Mouse (Mus musculus): ENCODE results near the gene H2-DMb2. TPM values are rescaled to one million over a fixed set of nuclear protein-coding genes. Genes with fewer than 3 reads are reported as not detected.
A peak's percentile ranks its signal among the peaks of the same experiment; 100 is the strongest.
"Not testable (repeated sequence)": the region's sequence is repeated elsewhere in the genome, so short reads cannot be mapped to it uniquely, and the experiment has no call there.

The H2-DMb2 gene
- polyA plus RNA-seq, 1 experiment = not detected

GRCm38 (mm10) chr17:34139416-34139815 lies 3.7 kb upstream of the H2-DMb2 start:
- Histone ChIP-seq H3K27me3 (ENCODE audit: control insufficient read depth, insufficient read depth, insufficient read length) (peaks cover 55% of the 10 kb centered on the region), H3K4me3 (no peak overlapping the region)
- TF ChIP-seq POLR2A (IDR thresholded peaks at IDR 0.05; ENCODE audit: insufficient read length, low read depth) = no peak
- no peak for TF ChIP-seq CEBPB (IDR thresholded peaks at IDR 0.05; ENCODE audit: insufficient read depth, poor library complexity, severe bottlenecking)
- no peak for TF ChIP-seq TCF3 (IDR thresholded peaks at IDR 0.05; ENCODE audit: insufficient read length, low read depth)
- TF ChIP-seq E2F4 (IDR thresholded peaks at IDR 0.05; ENCODE audit: insufficient read depth) = no peak
- no peak for TF ChIP-seq MYOG (IDR thresholded peaks at IDR 0.05; ENCODE audit: control insufficient read depth in 1 of 3, insufficient read depth in 1 of 3, insufficient read length in 2 of 3, low read depth in 2 of 3)
- no peak for TF ChIP-seq POLR2AphosphoS2 (IDR thresholded peaks at IDR 0.05; ENCODE audit: insufficient read length, low read depth)
- no peak for TF ChIP-seq TCF12 (IDR thresholded peaks at IDR 0.05; ENCODE audit: insufficient read depth, poor library complexity, severe bottlenecking)
- no peak for TF ChIP-seq REST (IDR thresholded peaks at IDR 0.05; ENCODE audit: insufficient read depth, insufficient read length)
- TF ChIP-seq SRF (IDR thresholded peaks at IDR 0.05; ENCODE audit: control insufficient read depth, insufficient read length, low read depth) = no peak
- no peak for TF ChIP-seq MAX (IDR thresholded peaks at IDR 0.05; ENCODE audit: low read depth)

GRCm38 (mm10) chr17:34140240-34140639 lies 2.9 kb upstream of the H2-DMb2 start:
- Histone ChIP-seq H3ac (ENCODE audit: control insufficient read depth, insufficient read length) (no peak overlapping the region), H3K36me3 (ENCODE audit: control insufficient read depth, insufficient read depth) (no peaks in the 10 kb centered on the region), H3K27me3 (ENCODE audit: control insufficient read depth, insufficient read depth, insufficient read length) (peaks cover 59% of the 10 kb centered on the region), H3K79me2 (ENCODE audit: control insufficient read depth, insufficient read depth) (no peaks in the 10 kb centered on the region), H3K4me2 (ENCODE audit: low read depth) (no peak overlapping the region), H3K4me3 (no peak overlapping the region)
- TF ChIP-seq USF1 (IDR thresholded peaks at IDR 0.05; ENCODE audit: low read depth) (no peak), TCF12 (IDR thresholded peaks at IDR 0.05; ENCODE audit: insufficient read depth, poor library complexity, severe bottlenecking) (no peak), MYOG (IDR thresholded peaks at IDR 0.05; ENCODE audit: control insufficient read depth in 1 of 3, insufficient read depth in 1 of 3, insufficient read length in 2 of 3, low read depth in 2 of 3) (no peak), TCF3 (IDR thresholded peaks at IDR 0.05; ENCODE audit: insufficient read length, low read depth) (no peak), SRF (IDR thresholded peaks at IDR 0.05; ENCODE audit: control insufficient read depth, insufficient read length, low read depth) (no peak)

More at GRCm38 (mm10) chr17:34139416-34139815, 3.7 kb upstream of the H2-DMb2 start:
- Histone ChIP-seq H3K36me3 (ENCODE audit: control insufficient read depth, insufficient read depth) (no peaks in the 10 kb centered on the region), H3K4me2 (ENCODE audit: low read depth) (peak overlapping the region; percentile 46), H3ac (ENCODE audit: control insufficient read depth, insufficient read length) (no peak overlapping the region), H3K79me2 (ENCODE audit: control insufficient read depth, insufficient read depth) (no peaks in the 10 kb centered on the region)

GRCm38 (mm10) chr17:34141448-34141847 lies 1.7 kb upstream of the H2-DMb2 start:
- Histone ChIP-seq H3K79me2 (ENCODE audit: control insufficient read depth, insufficient read depth) (no peaks in the 10 kb centered on the region), H3K36me3 (ENCODE audit: control insufficient read depth, insufficient read depth) (no peaks in the 10 kb centered on the region), H3ac (ENCODE audit: control insufficient read depth, insufficient read length) (no peak overlapping the region), H3K4me3 (no peak overlapping the region), H3K4me2 (ENCODE audit: low read depth) (no peak overlapping the region), H3K27me3 (ENCODE audit: control insufficient read depth, insufficient read depth, insufficient read length) (peaks cover 69% of the 10 kb centered on the region)
- TF ChIP-seq POLR2AphosphoS2 (IDR thresholded peaks at IDR 0.05; ENCODE audit: insufficient read length, low read depth) (no peak), TCF12 (IDR thresholded peaks at IDR 0.05; ENCODE audit: insufficient read depth, poor library complexity, severe bottlenecking) (no peak), REST (IDR thresholded peaks at IDR 0.05; ENCODE audit: insufficient read depth, insufficient read length) (no peak), TCF3 (IDR thresholded peaks at IDR 0.05; ENCODE audit: insufficient read length, low read depth) (no peak), SRF (IDR thresholded peaks at IDR 0.05; ENCODE audit: control insufficient read depth, insufficient read length, low read depth) (no peak), USF1 (IDR thresholded peaks at IDR 0.05; ENCODE audit: low read depth) (no peak)

- TF ChIP-seq USF1 (IDR thresholded peaks at IDR 0.05; ENCODE audit: low read depth) (no peak), POLR2AphosphoS2 (IDR thresholded peaks at IDR 0.05; ENCODE audit: insufficient read length, low read depth) (no peak), REST (IDR thresholded peaks at IDR 0.05; ENCODE audit: insufficient read depth, insufficient read length) (no peak), TCF12 (IDR thresholded peaks at IDR 0.05; ENCODE audit: insufficient read depth, poor library complexity, severe bottlenecking) (no peak), MAX (IDR thresholded peaks at IDR 0.05; ENCODE audit: low read depth) (no peak), TCF3 (IDR thresholded peaks at IDR 0.05; ENCODE audit: insufficient read length, low read depth) (no peak), MYOD1 (IDR thresholded peaks at IDR 0.05; ENCODE audit: control insufficient read depth in 1 of 3, insufficient read length in 2 of 3, low read depth in 2 of 3) (no peak), E2F4 (IDR thresholded peaks at IDR 0.05; ENCODE audit: insufficient read depth) (no peak), POLR2A (IDR thresholded peaks at IDR 0.05; ENCODE audit: insufficient read length, low read depth) (no peak), SRF (IDR thresholded peaks at IDR 0.05; ENCODE audit: control insufficient read depth, insufficient read length, low read depth) (no peak), MYOG (IDR thresholded peaks at IDR 0.05; ENCODE audit: control insufficient read depth in 1 of 3, insufficient read depth in 1 of 3, insufficient read length in 2 of 3, low read depth in 2 of 3) (no peak), CEBPB (IDR thresholded peaks at IDR 0.05; ENCODE audit: insufficient read depth, poor library complexity, severe bottlenecking) (no peak)
- peaks cover 70% of the 10 kb centered on the region for H3K27me3 ChIP-seq (ENCODE audit: control insufficient read depth, insufficient read depth, insufficient read length)
These were observed 574 bp upstream of the H2-DMb2 start for GRCm38 (mm10) chr17:34142456-34143010.

DNA sequence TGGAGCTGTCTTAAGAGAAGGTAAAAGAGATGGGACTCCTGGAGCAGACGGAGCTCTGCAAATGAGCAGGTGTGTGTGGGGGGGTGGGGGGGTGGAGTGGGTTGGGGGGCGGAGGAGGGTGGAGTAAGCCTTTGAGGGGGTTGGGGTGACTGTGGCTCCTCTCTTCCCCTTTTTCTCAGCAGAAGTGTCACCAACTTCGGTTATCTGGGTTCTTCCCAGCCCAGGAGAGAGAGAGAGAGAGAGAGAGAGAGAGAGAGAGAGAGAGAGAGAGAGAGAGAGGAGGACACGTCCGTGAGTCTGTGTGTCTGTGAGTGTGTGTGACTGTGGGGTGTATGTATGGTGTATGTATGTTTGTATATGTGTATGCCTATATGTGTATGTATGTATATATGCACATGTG lies 354 bp downstream of the H2-DMb2 start:
- peaks cover 64% of the 10 kb centered on the region for H3K27me3 ChIP-seq (ENCODE audit: control insufficient read depth, insufficient read depth, insufficient read length)
- H3K4me2 ChIP-seq (ENCODE audit: low read depth) = no peak overlapping the region
- H3K36me3 ChIP-seq (ENCODE audit: control insufficient read depth, insufficient read depth) = no peaks in the 10 kb centered on the region

More at GRCm38 (mm10) chr17:34142456-34143010, 574 bp upstream of the H2-DMb2 start:
- no peak overlapping the region for H3K4me2 ChIP-seq (ENCODE audit: low read depth)
- no peaks in the 10 kb centered on the region for H3K36me3 ChIP-seq (ENCODE audit: control insufficient read depth, insufficient read depth)
- no peak overlapping the region for H3ac ChIP-seq (ENCODE audit: control insufficient read depth, insufficient read length)
- H3K4me3 ChIP-seq = no peak overlapping the region
- no peaks in the 10 kb centered on the region for H3K79me2 ChIP-seq (ENCODE audit: control insufficient read depth, insufficient read depth)

GRCm38 (mm10) chr17:34144221-34144620 lies 1.1 kb downstream of the H2-DMb2 start:
- H3K79me2 ChIP-seq (ENCODE audit: control insufficient read depth, insufficient read depth); H3ac ChIP-seq (ENCODE audit: control insufficient read depth, insufficient read length); H3K4me2 ChIP-seq (ENCODE audit: low read depth); H3K36me3 ChIP-seq (ENCODE audit: control insufficient read depth, insufficient read depth); H3K4me3 ChIP-seq: not testable (repeated sequence)
- H3K27me3 ChIP-seq (ENCODE audit: control insufficient read depth, insufficient read depth, insufficient read length) = peaks cover 57% of the 10 kb centered on the region

More for the DNA sequence above, 354 bp downstream of the H2-DMb2 start:
- TF ChIP-seq SRF (IDR thresholded peaks at IDR 0.05; ENCODE audit: control insufficient read depth, insufficient read length, low read depth) = no peak
- TF ChIP-seq REST (IDR thresholded peaks at IDR 0.05; ENCODE audit: insufficient read depth, insufficient read length) = no peak
- no peak for TF ChIP-seq POLR2AphosphoS2 (IDR thresholded peaks at IDR 0.05; ENCODE audit: insufficient read length, low read depth)
- TF ChIP-seq E2F4 (IDR thresholded peaks at IDR 0.05; ENCODE audit: insufficient read depth) = no peak
- TF ChIP-seq MYOD1 (IDR thresholded peaks at IDR 0.05; ENCODE audit: control insufficient read depth in 1 of 3, insufficient read length in 2 of 3, low read depth in 2 of 3) = no peak
- no peak for TF ChIP-seq POLR2A (IDR thresholded peaks at IDR 0.05; ENCODE audit: insufficient read length, low read depth)
- Histone ChIP-seq H3ac (ENCODE audit: control insufficient read depth, insufficient read length) (no peak overlapping the region), H3K4me3 (no peak overlapping the region), H3K79me2 (ENCODE audit: control insufficient read depth, insufficient read depth) (no peaks in the 10 kb centered on the region)

All from myocyte (in vitro differentiated cells).